Mouse (Mus musculus) spleen, embryonic (tissue): ENCODE measurements around the gene Mucl2.
"Not testable (repeated sequence)": the region's sequence is repeated elsewhere in the genome, so short reads cannot be mapped to it uniquely, and the experiment has no call there.

ENCODE experiments used
- CTCF ChIA-PET: fragments of 350-600 bp; sonication (Branson Sonifier 250); formaldehyde crosslinking; loops from one replicate; lab custom pipeline; 2022; lab: Charles Lee

The Mucl2 gene

DNA sequence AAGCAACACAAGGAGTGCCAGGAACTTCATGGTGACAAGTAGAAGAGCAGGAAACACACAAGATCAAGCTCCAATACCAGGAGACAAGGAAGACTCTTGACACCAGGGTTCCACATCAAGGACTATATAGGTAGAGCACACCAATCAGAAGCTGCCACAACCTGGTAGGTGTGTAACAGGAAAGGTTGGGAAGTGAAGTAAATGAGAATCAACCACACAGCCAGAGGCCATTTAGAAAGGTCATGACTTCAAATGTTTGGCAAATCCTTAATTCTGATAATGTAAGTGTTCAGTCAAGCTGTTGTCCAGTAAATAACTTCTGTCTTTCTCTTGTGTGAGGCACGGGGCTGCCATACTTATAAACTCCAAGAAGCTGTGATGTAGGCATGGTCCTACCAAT lies at the start of gene Mucl2:
Gene Mucl2, minus strand, starts transcription at position 101 of the 400 bp plus-strand sequence.
- CTCF ChIA-PET, result no interaction called here

DNA sequence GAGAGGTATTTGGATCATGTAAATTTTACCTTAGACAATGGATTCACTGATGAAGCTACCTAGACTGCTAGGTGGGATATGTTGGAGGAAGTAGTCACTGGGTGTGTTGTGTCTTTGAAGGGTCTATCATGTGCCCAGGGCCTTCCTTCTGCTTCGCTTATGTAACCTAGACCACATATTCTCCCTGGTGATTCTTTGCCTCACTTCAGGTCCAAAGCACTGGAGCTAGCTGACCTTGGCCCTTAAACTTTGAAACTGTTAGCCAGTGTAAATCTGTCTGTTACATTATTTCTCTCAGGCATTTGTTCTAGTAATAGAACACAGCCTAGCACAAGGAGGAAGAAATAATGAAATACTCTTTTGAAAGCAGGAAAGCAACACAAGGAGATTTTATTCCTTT lies 13.9 kb upstream of the Mucl2 start:
- CTCF ChIA-PET, result not testable (repeated sequence)
